Mouse (Mus musculus): ENCODE measurements around the gene Tjp1.

DNA sequence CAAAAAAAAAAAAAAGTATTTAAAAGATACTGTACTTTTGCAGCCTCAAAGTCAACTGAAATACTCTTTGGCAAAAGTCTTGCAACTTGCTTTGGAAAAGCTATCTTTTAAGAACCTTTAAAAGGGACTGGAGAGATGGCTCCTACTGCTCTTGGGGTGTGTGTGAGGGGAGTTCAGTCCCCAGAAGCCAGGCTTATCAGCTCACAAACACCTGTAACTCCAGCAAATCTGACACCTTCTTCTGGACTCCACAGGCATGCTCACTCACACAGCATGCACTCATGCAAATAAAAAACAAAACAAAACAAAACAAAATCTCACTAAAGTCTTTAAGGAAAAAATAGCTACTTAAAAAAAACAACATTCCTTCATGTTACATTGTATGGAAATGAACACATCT is 179.0 kb downstream of the Tjp1 start:
- TF ChIP-seq EP300 (IDR thresholded peaks at IDR 0.05; ENCODE audit: insufficient read depth, low read depth, low read length) (no peak), CTCF (IDR thresholded peaks at IDR 0.05; ENCODE audit: low read depth, low read length) (no peak), POLR2A (IDR thresholded peaks at IDR 0.05; ENCODE audit: insufficient read depth, low read length) (no peak)
